Mouse (Mus musculus) cerebellum, postnatal 14 days (tissue): ENCODE results near the gene Dchs1.
"Not testable (repeated sequence)": the region's sequence is repeated elsewhere in the genome, so short reads cannot be mapped to it uniquely, and the experiment has no call there.

ENCODE experiments used
- DNase-seq, 2 experiments: peaks; one replicate each; pipeline ENCODE4 v3.0.0; 2021; ENCODE audit warnings: mixed read lengths in 2 of 2

Gene Dchs1

GRCm38 (mm10) chr7:105740851-105741250 is 46.6 kb downstream of the Dchs1 start:
- no peak for DNase-seq

DNA sequence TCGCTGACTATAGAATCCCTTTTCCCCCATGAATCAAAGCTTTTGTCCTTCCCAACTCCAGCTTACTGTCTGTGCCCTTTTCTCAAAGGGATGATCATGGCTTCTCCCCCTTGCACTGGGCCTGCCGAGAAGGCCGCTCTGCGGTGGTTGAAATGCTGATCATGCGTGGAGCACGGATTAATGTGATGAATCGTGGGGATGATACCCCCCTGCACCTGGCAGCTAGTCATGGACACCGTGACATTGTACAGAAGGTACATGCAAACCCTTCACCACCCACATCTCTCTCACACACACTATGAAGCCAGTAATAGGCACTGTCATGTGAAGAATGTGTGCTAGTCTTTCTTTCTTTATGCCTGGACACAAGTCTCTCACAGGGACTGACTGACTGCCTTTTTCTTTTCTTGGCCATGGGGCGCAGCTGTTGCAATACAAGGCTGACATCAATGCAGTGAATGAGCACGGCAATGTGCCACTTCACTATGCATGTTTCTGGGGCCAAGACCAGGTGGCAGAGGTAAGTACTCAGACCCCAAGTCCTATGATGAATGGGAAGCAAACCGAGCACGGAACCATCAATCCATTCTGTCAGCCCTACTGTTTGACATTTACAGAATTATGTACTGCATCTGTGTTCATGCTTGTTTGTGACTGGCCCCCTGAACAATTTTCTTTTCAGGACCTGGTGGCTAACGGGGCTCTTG is 47.2 kb downstream of the Dchs1 start:
- no peak for DNase-seq

DNA sequence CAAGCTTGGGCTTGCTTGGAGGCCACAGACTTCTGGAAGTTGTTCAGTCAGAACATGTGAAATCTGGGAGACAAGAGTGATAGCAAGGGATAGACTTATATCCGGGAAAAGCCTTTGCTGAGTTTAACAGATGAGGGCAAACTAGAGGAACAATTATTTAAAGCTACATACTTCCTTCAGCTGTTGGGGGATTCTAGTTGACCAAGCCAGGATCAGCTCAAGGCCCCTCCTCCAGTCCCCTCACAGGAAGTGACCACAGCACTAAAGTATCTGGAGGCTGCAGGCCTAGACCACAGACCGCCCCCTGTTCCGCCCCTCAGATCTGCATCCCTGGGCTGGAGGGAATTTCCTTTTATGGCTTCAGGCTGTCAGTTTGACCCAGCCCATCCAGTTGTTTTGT is 48.5 kb downstream of the Dchs1 start:
- no peak for DNase-seq

DNA sequence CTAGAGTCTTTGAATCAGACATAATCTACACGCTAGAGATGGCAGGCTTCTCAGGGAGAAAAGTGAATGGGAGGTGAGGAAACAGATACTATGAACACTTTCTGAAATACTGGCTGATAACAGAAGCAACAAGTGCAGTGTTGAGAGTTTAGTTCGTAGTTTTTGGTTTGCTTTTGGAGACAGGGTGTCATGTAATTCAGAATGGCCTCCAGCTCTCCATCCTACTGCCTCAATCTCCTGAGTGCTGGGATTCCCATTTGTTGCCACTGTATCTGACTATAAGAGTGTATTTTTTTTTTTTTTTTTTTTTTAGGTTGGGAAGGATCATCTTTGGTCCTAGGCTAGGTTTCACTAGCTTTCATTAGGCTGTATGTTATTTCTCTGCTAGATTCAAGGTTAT is 49.2 kb downstream of the Dchs1 start:
- DNase-seq, result no peak

DNA sequence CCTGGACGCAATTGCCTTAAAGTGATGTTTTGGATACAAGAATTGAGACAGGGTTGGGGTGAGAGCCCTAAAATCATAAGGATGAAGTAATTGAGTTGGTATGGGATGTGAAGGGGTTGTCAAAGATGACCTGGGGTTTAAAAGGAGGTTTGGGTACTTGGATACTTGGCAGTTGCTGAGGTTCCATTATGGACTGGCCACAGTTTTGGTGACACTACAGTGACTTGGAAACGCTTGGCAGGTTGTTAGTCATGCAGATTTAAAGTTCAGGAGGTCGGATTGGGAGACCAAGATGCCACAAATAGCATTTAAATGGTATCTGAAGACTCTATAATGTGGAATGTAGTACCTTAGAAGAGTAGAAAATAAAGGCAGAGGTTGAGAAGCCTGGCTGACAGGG is 49.8 kb downstream of the Dchs1 start:
- DNase-seq, result no peak

- DNase-seq, result peak; percentile 51
These were observed 50.4 kb downstream of the Dchs1 start, which contains the start of gene Rrp8 for GRCm38 (mm10) chr7:105736911-105737521. Gene Rrp8 (minus strand): TSS chr7:105737385.

- peak; percentile 93 for DNase-seq
These were observed 51.1 kb downstream of the Dchs1 start, which contains the start of gene Ilk for GRCm38 (mm10) chr7:105736264-105736901. Gene Ilk (plus strand): TSS chr7:105736592.

- DNase-seq, result not testable (repeated sequence)
These were observed 52.0 kb downstream of the Dchs1 start for GRCm38 (mm10) chr7:105735464-105735863.

DNA sequence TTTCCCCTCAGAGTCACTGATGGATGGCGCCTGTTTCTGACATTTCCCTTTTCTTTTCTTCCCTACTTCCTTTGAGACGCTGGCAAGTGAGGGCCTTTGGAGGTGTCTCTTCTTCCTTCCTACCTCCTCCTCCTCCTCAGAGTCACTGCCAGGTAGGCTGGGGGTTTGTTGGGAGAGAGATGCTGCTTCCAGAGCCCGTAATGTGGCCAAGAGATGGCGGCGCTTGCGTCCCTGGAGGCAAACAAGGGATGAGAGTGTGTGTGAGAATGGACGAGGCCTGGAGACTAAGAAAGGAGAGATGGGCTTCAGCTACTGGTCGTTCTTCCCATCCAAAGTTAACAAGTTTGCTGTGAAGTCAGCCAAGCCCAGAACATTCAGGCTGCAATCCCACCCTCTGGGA is 52.6 kb downstream of the Dchs1 start:
- no peak for DNase-seq

GRCm38 (mm10) chr7:105733836-105734235 is 53.6 kb downstream of the Dchs1 start:
- no peak for DNase-seq

- DNase-seq, result no peak
These were observed 58.6 kb downstream of the Dchs1 start for GRCm38 (mm10) chr7:105728701-105729428.

DNA sequence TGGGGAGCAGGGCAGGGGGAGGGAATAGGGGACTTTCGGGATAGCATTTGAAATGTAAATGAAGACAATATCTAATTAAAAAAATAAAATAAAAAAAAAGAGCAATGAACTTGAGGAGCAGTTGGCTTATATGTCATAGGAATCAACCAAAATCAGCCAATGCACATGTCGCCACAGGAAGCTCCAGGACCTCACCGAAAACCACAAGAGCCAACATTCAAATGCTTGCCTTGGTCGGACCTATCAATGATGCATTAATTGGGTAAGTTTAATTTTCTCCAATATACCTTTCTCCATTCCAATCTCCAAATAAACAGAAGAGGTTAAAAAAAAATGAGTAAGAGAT is 60.5 kb downstream of the Dchs1 start:
- DNase-seq, result no peak

GRCm38 (mm10) chr7:105726144-105726979 is 61.1 kb downstream of the Dchs1 start:
- peak; percentile 64 to 70 for DNase-seq

DNA sequence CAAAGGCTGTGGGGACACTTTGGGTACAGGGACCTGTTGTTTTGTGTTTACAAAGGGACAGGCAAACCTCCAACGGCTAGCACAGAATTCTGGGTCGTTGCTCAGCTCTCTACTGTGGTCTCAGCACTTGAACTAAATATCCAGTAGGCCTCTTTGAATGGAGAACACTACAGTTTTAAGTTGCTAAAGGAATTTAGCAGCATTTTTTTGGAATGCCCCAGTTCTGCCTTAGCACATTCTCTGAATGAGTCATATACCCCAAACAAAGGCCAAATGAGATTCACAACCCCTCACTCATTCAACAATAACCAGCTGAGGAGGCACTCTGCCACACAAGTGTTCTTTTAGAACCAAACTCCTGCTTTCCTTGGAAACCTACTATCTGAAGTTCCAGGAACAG is 65.5 kb downstream of the Dchs1 start:
- no peak for DNase-seq

GRCm38 (mm10) chr7:105715366-105715765 is 72.1 kb downstream of the Dchs1 start:
- DNase-seq, result no peak

DNA sequence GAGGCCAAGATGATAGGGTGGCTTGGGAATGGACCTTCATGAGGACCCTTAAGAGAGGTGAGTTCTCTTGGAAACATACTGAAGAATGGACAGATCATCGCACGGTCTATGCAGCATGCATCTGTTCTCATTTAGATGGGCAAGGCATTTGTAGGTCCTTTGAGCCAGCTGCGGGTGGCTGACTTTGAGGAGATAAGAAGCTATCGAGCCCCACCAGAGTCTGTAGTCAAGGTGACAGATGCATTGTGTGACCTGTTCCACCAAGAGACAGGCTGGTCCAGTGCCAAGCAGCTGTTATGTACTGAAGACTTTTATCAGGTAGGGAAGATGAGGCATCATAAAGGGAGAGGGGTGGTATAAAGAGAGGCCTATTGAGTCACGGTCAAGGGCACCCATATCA is 78.7 kb downstream of the Dchs1 start:
- DNase-seq, result no peak

DNA sequence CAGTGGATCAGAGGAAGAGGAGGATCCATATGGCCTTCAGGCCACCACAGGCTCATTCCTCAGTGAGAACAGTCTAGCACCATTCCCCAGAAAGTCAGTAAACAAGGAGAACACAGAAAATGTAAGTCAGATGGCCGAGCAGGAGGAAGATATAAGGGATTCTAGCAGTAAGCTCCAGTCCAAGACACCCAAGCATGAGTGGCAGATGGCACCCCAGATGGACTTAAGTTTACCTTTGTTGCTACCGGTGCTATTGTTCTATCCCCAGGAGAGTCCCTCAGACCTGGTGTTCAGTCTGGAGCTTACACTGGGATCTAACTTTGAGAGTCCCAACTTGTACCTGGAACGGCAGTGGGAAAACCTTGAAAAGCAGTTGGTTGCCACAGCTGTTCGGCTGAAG is 83.6 kb downstream of the Dchs1 start:
- no peak for DNase-seq

DNA sequence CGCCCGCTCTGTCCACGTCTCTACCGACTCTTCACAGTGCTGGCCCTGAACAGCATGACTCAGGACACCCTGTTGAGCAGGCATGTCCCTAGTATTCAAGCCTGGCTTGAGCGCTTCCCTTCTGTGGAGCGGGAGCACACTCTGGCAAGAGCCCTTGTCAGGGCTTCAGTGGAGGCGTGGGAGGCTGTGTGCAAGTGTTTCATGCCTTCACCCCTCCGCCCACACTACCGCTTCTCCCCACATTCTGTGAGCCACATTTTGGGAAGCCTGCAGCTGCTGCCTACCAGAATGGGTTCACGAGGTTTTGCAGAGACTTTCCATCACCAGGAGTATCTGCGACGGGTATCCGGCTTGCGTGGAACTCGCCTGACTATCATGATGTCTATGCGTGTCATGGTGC is 84.3 kb downstream of the Dchs1 start:
- no peak for DNase-seq
